Mouse (Mus musculus): ENCODE measurements around the gene Rint1. TPM values are rescaled to one million over a fixed set of nuclear protein-coding genes. Genes with fewer than 3 reads are reported as not detected.

The Rint1 gene
- polyA plus RNA-seq, 1 experiment, result 18.4 TPM

- DNase-seq (ENCODE audit: low spot score), result no peak
These were observed 76.8 kb downstream of the Rint1 start for GRCm38 (mm10) chr5:23864054-23864965.

GRCm38 (mm10) chr5:23865941-23866340, 78.4 kb downstream of the Rint1 start:
- DNase-seq (ENCODE audit: low spot score), result no peak

Other genes with a start within 250 kb of the Rint1 start
- gene Srpk2, start 103.1 kb upstream of the Rint1 start, polyA plus RNA-seq (2012; rRNA removed), result 27.4 and 31.0 TPM in 2 replicates
- 21.7 and 27.2 TPM in 2 replicates for gene Pus7, start 4.0 kb upstream of the Rint1 start, polyA plus RNA-seq (2012; rRNA removed)
- gene Tomm7, start 56.5 kb downstream of the Rint1 start, polyA plus RNA-seq (2012; rRNA removed), result 96.4 and 113 TPM in 2 replicates
- gene Fam126a, start 243.0 kb downstream of the Rint1 start, polyA plus RNA-seq (2012; rRNA removed), result 16.7 and 17.6 TPM in 2 replicates